Mouse (Mus musculus): ENCODE results near the gene Agtrap. TPM values are rescaled to one million over a fixed set of nuclear protein-coding genes. Genes with fewer than 3 reads are reported as not detected.
"Not testable (repeated sequence)": the region's sequence is repeated elsewhere in the genome, so short reads cannot be mapped to it uniquely, and the experiment has no call there.

Agtrap gene
- total RNA-seq (2021) = 10 to 100 TPM; 76.6 to 96.6 TPM
- long read RNA-seq, experiment 1, transcript Agtrap-201 (5 exons, 3,996 nt) = major isoform, 51 of 74 reads
- long read RNA-seq, experiment 1, partial matches to known transcripts = 0 of 74 reads
- long read RNA-seq, experiment 1, other reads (novel, unspliced or antisense) = 23 of 74 reads
- long read RNA-seq, experiment 2, transcript Agtrap-201 (5 exons, 3,996 nt) = major isoform, 15 of 16 reads
- long read RNA-seq, experiment 2, partial matches to known transcripts = 0 of 16 reads
- long read RNA-seq, experiment 2, other reads (novel, unspliced or antisense) = 1 of 16 reads

DNA sequence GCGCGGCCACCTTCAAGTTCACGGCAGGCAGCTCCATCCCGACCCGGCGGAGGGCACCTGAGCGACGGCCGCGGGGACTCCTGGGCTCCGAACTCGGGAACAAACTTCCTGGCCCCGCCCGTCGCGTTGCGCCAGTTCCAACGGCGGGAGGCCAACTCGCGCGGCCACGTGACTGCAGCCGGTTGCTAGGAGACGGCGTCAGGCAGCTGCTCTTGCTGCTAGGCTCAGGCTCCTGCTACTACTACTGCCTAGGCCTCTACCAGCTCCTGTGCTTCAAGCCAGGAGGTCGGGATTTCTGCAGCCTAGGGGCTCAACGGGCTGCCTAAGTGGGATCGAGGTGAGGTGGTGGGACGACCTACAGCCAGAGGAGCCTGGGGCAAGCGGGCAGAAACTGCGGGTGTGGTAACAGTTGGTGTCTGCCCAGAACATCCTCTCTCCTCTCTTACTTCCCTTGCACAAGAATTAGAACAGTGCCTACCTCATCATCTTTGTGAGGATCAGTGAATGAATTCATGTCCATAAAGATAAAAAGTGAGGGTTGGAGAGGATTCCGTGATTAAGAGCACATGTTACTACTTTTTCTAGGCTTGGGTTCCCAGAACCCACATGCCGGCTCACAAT lies at the start of gene Agtrap:
Gene Agtrap, minus strand, starts transcription at position 125 of the 621 bp plus-strand sequence.
- DNase-seq = peak; percentile 98

GRCm38 (mm10) chr4:148137503-148137902 lies 49.7 kb upstream of the Agtrap start:
- no peak for DNase-seq

GRCm38 (mm10) chr4:148134988-148135387 lies 47.2 kb upstream of the Agtrap start:
- no peak for DNase-seq

- no peak for DNase-seq
These were observed 43.8 kb upstream of the Agtrap start for GRCm38 (mm10) chr4:148131497-148132081.

GRCm38 (mm10) chr4:148130561-148131413 lies 43.0 kb upstream of the Agtrap start, which contains the start of gene Draxin:
Gene Draxin, minus strand, starts transcription at chr4:148130698.
- DNase-seq = peak; percentile 59 to 74

GRCm38 (mm10) chr4:148130133-148130532 lies 42.3 kb upstream of the Agtrap start, which contains the start of gene Mad2l2:
Gene Mad2l2, plus strand, starts transcription at chr4:148130384.
- DNase-seq = no peak

DNA sequence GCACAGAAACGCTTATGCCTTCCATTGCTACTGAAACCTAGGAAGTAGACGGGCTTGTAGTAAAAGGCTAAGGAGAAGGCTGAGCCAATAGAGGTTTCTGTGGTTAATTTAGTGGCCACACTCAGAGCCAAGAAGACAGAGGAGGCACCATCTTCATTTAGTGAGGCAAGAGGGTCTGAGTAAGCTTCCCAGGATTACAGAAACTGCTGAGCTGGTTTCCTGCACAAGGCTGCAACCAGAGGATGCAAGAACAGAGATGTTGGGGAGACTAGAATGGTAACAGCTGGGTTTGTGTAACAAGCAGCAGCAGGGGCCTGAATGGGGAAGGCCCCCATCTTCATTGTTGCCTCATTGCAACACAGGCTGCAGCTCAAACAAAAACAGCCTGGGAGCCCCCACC lies 40.8 kb upstream of the Agtrap start:
- DNase-seq = no peak

GRCm38 (mm10) chr4:148128241-148128640 lies 40.4 kb upstream of the Agtrap start:
- DNase-seq = no peak

DNA sequence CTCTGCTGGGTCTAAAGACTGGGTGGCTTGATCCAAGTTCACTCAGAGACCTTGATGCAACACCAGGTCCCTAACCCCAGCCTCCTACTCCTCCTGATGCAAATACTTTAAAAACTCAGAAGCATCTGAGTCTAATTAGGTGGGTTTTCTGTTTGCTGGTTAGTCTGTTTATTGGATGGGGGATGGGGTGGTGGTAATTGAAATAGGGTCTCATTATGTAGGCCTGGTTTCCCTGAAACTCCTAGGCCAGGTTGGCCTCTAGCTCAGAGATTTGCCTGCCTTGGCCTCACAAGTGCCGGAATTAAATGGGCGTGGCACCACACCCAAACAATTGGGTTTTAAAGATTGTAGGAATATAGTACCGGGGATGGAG lies 34.8 kb upstream of the Agtrap start:
- DNase-seq = no peak

GRCm38 (mm10) chr4:148121982-148122693 lies 34.3 kb upstream of the Agtrap start:
- DNase-seq = no peak

- no peak for DNase-seq
These were observed 33.5 kb upstream of the Agtrap start for GRCm38 (mm10) chr4:148121362-148121761.

- no peak for DNase-seq
These were observed 32.7 kb upstream of the Agtrap start for GRCm38 (mm10) chr4:148120555-148120954.

DNA sequence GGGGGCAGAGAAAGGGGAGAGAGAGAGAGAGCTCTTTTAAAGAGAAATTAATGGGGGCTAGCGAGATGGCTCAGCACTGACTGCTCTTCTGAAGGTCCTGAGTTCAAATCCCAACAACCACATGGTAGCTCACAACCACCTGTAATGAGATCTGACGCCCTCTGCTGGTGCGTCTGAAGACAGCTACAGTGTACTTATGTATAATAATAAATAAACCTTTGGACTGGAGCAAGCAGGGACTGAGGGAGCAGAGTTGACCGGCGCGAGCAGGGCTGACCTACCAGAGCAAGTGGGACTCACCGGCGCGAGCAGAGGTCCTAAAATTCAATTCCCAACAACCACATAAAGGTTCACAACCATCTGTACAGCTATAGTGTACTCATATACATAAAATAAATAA lies 31.7 kb upstream of the Agtrap start:
- DNase-seq = not testable (repeated sequence)

- DNase-seq = no peak
These were observed 29.6 kb upstream of the Agtrap start for GRCm38 (mm10) chr4:148117392-148117791.

GRCm38 (mm10) chr4:148116657-148117056 lies 28.8 kb upstream of the Agtrap start:
- no peak for DNase-seq

- peak; percentile 40 to 61 for DNase-seq
These were observed 27.6 kb upstream of the Agtrap start for GRCm38 (mm10) chr4:148115467-148115866.

GRCm38 (mm10) chr4:148114758-148115391 lies 27.0 kb upstream of the Agtrap start:
- peak; percentile 87 for DNase-seq

DNA sequence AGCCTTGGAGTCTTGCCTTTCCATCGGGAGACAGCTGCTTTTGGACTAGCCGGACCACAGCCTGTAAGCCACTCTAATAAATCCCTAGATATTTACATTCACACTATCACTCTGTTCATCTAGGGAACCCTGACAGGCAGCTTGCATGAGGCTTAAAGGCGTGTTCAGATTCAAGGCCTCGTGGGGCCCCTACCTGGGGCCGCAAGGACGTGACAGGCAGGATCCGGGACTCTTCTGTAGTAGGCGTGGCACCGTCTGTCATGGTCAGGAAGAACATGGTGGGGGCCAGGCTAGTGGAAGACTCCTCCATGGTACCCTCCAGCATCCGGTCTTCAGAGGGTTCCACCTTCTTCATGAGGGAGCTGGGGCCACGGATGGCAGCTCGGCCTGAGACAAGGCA lies 24.7 kb upstream of the Agtrap start:
- DNase-seq = no peak

DNA sequence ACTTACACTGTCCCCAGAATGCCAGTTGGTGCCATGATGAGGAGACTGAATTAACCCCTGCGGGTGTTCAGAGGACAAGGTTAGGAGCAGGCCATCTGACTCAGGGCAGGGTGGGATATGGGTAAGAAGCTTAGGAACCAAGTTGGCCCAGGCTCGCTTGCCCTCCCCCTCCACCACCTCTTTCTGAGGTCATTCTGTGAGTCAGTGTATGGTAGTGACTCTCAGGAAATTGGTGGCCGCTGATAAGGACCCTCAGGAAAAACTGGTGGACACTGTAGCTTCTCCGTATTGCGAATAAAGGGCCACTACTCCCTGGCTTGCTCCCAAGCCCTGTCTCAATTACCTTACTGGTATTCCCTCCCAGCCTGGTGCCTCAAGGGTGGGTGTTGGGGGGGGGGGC lies 21.4 kb upstream of the Agtrap start:
- no peak for DNase-seq

GRCm38 (mm10) chr4:148108565-148109100 lies 20.8 kb upstream of the Agtrap start:
- DNase-seq = no peak

Data from adrenal gland, postnatal 36 days (tissue).